Mouse (Mus musculus): ENCODE results near the gene Lifr.

Lifr gene

DNA sequence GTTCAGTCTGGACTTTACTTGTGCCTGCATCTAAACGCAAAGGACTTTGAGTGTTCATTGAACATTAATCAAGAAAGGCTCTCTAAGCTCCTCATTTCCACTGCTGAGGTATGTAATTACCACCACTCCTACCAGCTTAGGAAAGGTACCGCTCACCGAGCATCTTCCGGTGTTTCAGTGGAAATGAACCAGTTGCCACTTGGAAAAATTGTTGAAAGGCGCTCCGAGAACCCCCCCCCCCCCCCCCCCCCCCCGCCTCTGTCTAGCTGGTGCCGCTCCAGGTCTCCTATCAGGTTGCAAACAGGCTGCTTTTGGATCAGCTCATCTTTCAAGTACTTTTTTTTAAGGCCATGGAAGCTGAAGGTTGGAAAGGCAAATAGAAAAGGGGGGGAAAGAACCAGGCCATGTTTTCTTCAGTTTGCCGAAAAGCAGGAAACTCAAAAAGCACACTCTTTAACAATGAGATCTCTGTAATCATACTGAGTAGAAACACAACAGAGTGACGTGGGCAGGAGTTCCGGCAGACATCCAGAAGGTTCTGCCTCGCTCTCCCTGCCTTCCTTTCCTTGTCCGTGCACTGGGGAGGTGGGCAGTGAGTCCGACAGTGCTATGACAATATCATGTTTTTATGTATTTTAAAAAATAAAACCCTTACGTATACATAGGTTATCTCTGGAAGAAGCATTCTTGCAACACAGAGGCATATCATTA lies 9.3 kb upstream of the Lifr start:
- no peak for DNase-seq (ENCODE audit: low spot score in 2 of 2)

DNA sequence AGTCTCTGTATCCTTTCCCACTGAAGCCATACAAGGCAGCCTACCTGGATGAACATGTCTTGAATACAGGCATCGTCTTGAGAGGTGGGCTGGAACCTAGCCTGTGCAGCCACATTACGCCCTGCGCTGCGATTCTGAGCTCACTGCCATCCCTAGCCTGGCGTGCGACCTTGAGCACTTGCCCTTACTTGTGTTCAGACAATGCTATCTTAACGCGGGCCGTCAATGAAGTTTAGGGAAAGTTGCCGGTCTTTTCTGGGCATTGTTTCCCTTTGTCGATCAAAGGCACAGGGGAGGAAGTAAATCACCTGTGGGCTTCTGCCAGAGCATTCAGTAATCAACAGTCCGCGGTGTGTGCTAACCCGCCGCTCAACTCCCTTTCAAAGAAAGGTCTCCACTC lies 8.6 kb upstream of the Lifr start:
- DNase-seq (ENCODE audit: low spot score in 2 of 2), result no peak

- DNase-seq (ENCODE audit: low spot score in 2 of 2), result no peak
These were observed 7.5 kb upstream of the Lifr start for GRCm38 (mm10) chr15:7082901-7083300.

DNA sequence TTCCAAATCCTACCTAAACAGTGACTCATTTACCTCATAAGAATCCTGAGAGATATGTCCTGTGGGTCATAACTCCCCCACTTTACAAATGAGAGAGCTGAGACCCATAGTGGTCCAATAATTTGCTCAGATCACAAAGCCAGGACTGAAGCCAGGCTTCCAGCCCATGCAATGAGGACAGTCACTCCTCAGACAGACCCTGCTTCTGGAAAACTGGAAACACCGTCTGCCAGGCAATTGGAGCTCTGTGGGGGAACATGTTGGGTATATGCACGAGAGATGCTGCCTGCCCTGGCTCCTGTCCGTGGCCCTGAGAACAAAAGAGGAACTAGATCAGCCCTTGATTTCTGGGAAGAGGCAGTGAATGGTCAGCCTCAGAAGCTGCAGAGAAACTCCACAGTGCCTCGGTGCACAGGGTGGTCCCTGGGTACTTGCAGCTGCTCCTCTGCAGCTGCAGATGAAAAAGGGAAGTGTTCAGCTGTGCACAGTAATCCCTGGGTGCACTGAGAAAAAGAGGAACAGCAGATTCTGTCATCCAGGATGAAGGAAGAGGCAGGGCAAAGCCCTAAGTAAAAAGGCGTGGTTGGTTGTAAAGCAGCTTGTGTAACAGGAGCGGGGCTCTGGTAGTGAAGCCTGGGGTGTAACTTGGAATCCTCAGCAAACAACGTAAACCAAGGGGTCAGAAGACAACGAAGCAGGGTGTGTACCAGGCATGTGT lies 5.5 kb upstream of the Lifr start:
- no peak for DNase-seq (ENCODE audit: low spot score in 2 of 2)

- no peak for DNase-seq (ENCODE audit: low spot score in 2 of 2)
These were observed 1.7 kb upstream of the Lifr start for GRCm38 (mm10) chr15:7088691-7089090.

DNA sequence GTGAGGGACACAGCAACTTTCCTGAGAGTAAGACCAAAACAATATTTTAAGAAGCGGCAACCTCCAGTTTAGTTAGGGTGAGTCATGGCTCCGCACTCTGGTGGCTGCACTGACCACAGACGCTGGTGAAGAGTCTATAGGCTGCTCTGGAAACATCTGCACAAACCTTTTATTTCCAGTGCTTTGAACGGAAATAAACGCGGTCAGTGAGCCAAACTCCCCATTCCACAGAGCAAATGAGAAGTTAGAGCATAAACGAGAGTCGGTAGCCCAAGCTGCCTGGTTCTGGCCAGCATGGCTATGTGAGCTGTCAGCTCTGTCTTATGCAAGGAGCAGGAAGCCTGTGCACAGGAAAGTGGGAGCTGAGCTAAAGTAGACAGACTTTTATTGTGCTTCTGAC lies 1.9 kb downstream of the Lifr start:
- DNase-seq (ENCODE audit: low spot score in 2 of 2), result no peak

DNA sequence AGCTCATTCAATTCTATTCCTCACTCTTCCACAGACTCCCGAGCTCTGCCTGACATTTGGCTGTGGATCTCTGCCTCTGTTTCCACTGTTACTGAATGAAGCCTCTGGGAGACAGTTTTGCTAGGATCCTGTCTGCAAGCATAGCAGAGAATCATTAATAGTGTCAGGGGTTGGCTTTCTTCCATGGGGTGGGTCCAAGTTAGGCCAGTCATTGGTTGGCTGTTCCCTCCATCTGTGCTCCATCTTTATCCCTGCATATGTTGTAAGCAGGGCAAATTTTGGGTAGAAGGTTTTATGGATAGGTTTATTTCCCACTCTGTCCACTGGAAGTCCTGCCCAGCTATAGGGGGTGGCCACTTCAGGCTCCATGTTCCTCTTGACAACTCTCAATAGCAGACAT lies 9.0 kb downstream of the Lifr start:
- DNase-seq (ENCODE audit: low spot score in 2 of 2), result no peak

- DNase-seq (ENCODE audit: low spot score in 2 of 2), result peak in 1 of 2 experiments; percentile 9
These were observed 9.8 kb downstream of the Lifr start for GRCm38 (mm10) chr15:7100226-7100625.

DNA sequence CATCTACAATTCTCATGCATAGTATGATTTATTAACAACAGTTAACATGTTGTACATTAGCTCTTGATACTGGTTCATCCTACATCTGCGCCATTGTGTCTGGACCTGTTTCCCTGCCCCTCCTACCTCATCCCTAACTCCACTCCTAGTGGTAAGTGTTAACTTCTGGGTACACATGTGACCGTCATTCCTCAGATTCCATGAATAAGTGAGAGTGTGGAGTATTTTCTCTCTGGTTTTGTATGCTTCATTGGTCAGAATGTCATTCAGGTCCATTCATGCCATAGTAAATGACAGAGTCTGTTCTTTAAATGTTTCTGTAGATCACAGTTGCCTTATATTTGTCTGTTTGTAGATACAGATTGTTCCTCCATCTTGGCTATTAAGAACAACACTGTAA lies 12.6 kb downstream of the Lifr start:
- DNase-seq (ENCODE audit: low spot score in 2 of 2), result no peak

DNA sequence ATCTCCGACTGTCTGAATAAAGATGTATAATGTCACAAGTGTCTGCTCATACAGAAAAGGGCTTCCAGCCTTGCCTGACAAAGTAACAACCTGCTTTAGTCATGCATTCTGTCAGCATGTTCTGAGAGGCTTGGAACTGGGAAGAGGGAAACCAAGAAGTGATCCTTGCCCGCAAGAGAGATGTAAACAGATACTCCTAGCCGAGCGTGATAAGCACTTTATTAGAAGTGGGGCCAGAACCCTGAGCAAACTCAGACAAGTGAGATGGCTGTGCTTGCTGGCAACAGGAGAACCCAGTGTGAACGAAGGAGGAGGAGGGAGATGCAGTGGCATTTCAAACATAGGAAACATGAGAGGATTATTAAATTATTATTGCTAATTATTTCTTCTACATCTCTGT lies 14.8 kb downstream of the Lifr start:
- DNase-seq (ENCODE audit: low spot score in 2 of 2), result no peak

DNA sequence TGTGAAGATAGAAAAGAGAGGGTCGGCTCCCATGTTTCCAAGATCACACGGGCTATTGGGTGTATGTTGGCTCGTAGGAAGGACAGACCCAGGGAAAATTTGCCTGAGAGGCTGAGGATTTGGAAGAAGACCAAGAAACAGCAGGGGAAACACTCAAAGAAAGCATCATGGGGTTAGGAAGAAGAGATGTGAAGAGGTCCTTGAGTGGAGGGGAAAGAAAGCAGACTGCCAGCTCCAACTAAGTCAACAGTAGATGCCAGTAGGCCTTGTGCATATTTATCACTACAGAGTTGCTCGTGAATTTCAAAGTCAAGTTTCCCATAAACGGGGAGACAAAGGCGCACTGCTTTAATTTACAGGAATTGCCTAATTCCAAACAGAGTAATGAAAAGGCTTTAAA lies 17.7 kb downstream of the Lifr start:
- no peak for DNase-seq (ENCODE audit: low spot score in 2 of 2)

GRCm38 (mm10) chr15:7112227-7112907 lies 22.0 kb downstream of the Lifr start:
- DNase-seq (ENCODE audit: low spot score in 2 of 2), result no peak

GRCm38 (mm10) chr15:7113906-7114305 lies 23.5 kb downstream of the Lifr start:
- DNase-seq (ENCODE audit: low spot score in 2 of 2), result no peak

DNA sequence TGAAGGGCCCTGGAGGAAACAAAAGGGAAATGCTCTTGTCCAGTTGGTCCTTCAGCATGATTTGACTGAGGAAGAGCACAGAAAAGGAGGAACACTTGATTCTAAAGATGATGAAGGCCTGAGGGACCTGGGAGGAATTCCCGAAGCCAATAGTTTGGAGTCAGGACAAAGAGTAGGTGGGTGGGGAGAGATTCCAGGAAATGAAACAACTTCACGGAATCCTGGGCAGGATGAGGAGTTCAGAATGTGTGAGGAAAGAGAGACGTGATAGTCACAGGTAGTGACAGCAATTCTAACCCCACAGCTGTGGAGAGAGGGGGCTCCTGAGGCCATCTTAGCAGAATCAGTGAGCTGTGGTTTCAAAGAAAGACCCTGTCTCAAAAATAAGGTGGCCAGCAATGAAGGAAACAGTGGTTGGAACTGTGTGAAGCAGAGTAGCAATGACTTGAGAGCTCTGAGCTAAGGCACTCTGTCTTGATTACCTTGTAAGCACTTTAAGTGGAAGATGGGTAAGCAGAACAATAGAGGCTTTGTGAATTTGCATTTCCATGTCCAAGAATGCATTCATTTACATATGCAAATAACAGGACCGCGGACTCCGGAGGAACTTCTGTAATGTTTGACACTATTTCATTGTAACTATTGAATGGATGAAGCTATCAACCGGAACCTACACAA lies 25.1 kb downstream of the Lifr start:
- DNase-seq (ENCODE audit: low spot score in 2 of 2), result no peak

GRCm38 (mm10) chr15:7116216-7116615 lies 25.8 kb downstream of the Lifr start:
- no peak for DNase-seq (ENCODE audit: low spot score in 2 of 2)

DNA sequence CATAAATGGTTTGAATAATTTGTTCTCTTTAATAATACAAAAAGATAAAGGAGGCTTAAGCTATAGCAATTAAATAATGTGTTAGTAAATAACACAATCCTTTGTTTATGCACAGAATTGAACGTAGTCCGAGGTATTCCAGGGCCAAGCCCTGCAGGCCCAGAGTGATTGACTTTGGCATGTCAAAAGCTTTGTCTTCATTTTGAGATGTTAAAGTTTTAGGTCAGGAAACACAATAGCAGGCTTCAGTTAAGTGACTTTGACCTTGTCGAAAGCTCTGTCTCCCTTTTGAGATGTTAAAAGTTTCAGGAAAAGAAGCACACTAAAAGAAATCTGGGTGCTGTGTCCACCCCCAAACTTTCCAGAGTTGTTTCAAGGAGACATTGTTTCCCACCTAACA lies 26.3 kb downstream of the Lifr start:
- no peak for DNase-seq (ENCODE audit: low spot score in 2 of 2)

DNA sequence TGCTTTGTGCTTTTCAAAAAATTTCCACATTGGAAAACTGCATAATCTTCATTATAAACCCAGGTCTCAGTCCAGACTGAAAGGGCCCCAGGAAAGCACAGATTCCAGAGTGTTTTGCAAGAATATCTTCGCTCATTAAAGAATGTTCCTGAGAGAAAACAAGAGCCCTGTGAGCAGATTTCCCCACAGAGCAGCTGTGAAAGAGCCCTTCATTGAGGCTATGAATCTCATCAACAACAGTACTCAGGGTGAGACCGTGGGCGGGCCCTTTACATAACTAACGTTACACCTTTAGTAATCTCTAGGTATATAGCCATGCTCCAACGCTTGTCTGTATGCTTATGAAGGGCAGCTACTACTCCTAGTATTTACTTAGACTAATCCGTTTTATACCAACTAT lies 27.5 kb downstream of the Lifr start:
- DNase-seq (ENCODE audit: low spot score in 2 of 2), result no peak

DNA sequence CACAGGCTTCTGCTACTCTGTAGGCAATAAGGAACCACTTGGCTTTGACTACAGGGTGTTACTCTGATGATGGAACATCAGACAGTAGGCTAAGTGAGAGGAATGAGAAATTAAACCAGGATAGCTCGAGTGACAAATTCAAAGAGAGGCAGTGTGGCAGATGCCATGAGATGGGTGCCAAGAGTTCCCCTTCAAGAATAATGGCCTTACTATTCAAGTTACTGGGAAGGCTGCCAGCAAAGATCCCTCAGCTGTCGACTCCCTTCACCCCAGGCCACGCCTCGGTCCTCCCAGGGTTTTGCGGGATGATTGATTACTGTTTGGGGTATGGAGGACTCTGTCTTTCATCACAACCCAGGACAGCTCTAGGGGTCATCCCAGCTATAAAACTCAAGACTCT lies 28.4 kb downstream of the Lifr start:
- DNase-seq (ENCODE audit: low spot score in 2 of 2), result peak in 1 of 2 experiments; percentile 43

- no peak for DNase-seq (ENCODE audit: low spot score in 2 of 2)
These were observed 29.6 kb downstream of the Lifr start for GRCm38 (mm10) chr15:7119930-7120512.

DNA sequence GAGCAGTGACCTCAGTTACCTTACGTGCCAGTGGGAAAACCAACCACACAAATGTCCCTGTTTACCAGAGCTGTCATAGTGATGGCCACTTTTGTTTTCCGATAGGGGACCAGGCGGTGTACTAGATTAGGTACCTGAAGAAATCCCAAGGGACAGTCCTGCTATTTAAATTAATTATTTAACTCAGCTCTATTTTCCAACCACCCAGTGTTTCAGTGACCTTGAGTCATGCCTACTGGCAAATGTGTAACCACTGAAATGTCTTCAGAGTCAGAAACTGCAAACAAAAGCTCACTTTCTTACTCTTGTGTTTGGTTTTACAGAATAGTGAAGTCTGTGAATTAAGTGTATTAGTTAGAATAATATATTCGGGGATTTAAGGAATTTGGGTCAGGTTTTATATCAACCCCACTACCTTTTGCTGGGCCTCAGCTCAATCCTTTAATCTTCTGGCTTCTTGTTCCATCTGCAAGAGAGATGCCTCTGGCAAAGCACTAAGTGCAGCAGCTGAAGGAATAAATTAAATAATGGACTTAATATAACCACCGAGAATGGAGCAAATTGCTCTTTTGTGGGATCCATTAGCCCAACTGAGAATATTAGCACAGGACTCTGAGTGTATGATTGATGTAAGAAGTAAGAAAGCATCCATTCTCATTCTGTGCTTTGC lies 33.5 kb downstream of the Lifr start:
- DNase-seq (ENCODE audit: low spot score in 2 of 2), result no peak

DNA sequence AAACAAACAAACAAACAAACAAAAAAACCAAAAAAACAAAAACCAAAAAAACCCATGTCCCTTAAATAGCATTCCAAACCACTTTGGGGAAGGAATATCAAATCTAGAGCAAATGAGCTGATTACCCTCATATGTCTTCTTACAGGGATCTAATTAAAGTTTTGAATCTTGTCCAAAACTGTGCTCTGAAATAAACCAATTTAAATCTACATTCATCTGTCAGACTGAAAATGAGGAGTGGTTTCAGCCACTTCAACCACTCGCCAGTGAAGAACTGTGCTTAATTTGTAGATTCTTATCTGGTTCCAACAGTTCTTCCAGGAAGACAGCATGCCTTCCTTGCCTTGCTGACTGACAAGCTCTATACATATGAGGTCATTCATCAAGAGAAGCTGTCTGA lies 35.8 kb downstream of the Lifr start:
- DNase-seq (ENCODE audit: low spot score in 2 of 2), result no peak

All from frontal cortex, postnatal 36 days (tissue).